Mouse (Mus musculus): Measurements from ENCODE around the gene Rab8b. TPM values are rescaled to one million over a fixed set of nuclear protein-coding genes. Genes with fewer than 3 reads are reported as not detected.
A peak's percentile ranks its signal among the peaks of the same experiment; 100 is the strongest.

Rab8b gene
- total RNA-seq (2014; rRNA removed), result 4.1 and 4.3 TPM in 2 replicates
- 0.85 and 1.4 TPM in 2 replicates for polyA plus RNA-seq (2012; rRNA removed)

DNA sequence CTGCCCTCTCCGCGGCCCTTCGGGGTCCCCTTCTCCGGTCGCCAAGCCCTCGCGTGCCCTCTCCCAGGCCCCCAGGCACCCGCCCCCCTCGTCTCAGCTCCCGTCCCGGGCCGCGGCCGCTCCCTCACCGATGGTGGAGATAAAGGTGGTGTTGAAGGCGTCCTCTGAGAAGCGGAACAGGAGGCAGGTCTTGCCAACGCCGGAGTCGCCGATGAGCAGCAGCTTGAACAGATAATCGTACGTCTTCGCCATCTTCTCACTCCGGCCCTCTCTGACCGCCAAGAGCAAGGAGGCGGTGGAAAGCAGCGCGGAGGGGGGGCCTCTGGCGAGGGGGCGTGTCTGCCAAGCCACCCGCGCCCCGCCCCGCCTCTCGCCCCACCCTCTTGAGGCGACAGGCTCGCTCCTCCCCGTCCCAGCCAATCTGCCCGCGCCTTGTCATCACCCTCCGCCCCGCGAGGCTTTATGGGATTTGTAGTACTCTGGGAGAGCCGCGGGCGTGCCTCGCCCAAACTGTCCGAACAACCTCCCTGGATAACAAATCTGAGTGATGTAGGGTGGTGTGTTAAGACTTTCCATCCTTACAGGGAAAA, at the start of gene Rab8b:
Gene Rab8b (minus strand): TSS at position 306 of the 590 bp plus-strand sequence.
- H3K4me3 ChIP-seq (ENCODE audit: insufficient read depth, low read depth, low read length), result peak within 1 kb of the TSS; percentile 65
- WGBS, result under 1% methylated on average over 49 of the region's 49 CpGs
- H3K4me1 ChIP-seq (ENCODE audit: control insufficient read depth, insufficient read depth, low read length), result no peaks in the 10 kb centered on the region
- H3K79me2 ChIP-seq (ENCODE audit: control insufficient read depth, insufficient read depth, low read length), result no peaks in the 10 kb centered on the region
- 0 out of 2 replicates have a peak, but pooled peaks cover 2% of the 10 kb centered on the region for H3K27me3 ChIP-seq (ENCODE audit: control insufficient read depth, insufficient read depth, low read length)
- peak within 1 kb of the TSS; percentile 7; the same call in 1 of the 2 replicates for H3K27ac ChIP-seq (replicated peaks; ENCODE audit: insufficient read depth, low read depth, low read length)
- DNase-seq (ENCODE audit: extremely low read depth, low read depth, low spot score), result peak; percentile 79
- peak within 1 kb of the TSS; percentile 81 for H3K9ac ChIP-seq (ENCODE audit: low read depth, low read length)
- peak; percentile 59; the same call in 1 of the 2 replicates for TF ChIP-seq POLR2A (IDR thresholded peaks at IDR 0.05; ENCODE audit: extremely low read depth, insufficient read depth, low read length)
- no peak for TF ChIP-seq CTCF (IDR thresholded peaks at IDR 0.05; ENCODE audit: low read depth, low read length)
- H3K36me3 ChIP-seq (ENCODE audit: control insufficient read depth, insufficient read depth, low read length), result no peaks in the 10 kb centered on the region

DNA sequence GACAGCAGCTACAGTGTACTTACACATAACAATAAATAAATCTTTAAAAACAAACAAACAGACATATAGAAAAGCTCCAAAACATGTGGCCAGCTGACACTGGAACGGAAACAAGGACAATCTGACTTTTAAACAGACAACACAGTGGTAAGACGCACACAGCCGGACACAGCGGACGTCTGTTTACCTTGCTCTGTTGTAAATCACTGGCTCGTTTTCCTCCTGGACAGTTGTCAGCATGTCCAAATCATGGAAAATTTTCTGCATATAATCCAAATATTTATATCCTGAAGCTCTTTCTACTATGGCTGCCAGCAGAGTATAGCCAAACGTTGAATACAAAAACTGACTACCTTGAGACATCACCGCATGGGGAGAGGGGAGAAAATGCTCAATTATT, 48.0 kb upstream of the Rab8b start:
- Histone ChIP-seq H3K36me3 (ENCODE audit: control insufficient read depth, insufficient read depth, low read length) (peaks cover 16% of the 10 kb centered on the region; the same call in 1 of the 2 replicates), H3K27me3 (ENCODE audit: control insufficient read depth, insufficient read depth, low read length) (no peaks in the 10 kb centered on the region), H3K4me1 (ENCODE audit: control insufficient read depth, insufficient read depth, low read length) (0 out of 2 replicates have a peak, but pooled peaks cover 3% of the 10 kb centered on the region), H3K79me2 (ENCODE audit: control insufficient read depth, insufficient read depth, low read length) (no peaks in the 10 kb centered on the region), H3K4me3 (ENCODE audit: insufficient read depth, low read depth, low read length) (no peak overlapping the region), H3K9ac (ENCODE audit: low read depth, low read length) (no peak overlapping the region), H3K27ac (replicated peaks; ENCODE audit: insufficient read depth, low read depth, low read length) (no peak overlapping the region)
- 87% methylated on average over 8 of the region's 8 CpGs for WGBS
- DNase-seq (ENCODE audit: extremely low read depth, low read depth, low spot score), result peak; percentile 17
- TF ChIP-seq POLR2A (IDR thresholded peaks at IDR 0.05; ENCODE audit: extremely low read depth, insufficient read depth, low read length) (no peak), CTCF (IDR thresholded peaks at IDR 0.05; ENCODE audit: low read depth, low read length) (no peak)

DNA sequence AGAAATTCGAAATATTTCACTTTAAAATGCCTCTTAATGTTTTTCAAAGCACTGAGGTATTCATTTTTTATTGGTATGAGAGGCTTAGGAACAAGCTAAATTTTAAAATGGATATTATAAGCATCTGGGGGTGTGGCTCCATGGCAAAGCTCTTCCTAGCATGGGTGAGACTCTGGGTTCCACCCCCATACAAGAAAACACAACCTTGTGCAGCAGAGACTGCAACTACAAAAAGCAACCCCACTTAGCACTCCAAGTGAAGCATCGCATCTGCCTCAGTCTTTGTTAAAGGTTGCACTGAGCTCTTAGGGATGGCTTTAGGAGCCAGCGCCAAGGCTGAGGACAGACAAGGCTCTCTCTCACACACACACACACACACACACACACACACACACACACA, 42.0 kb upstream of the Rab8b start:
- Histone ChIP-seq H3K9ac (ENCODE audit: low read depth, low read length) (no peak overlapping the region), H3K79me2 (ENCODE audit: control insufficient read depth, insufficient read depth, low read length) (no peaks in the 10 kb centered on the region), H3K4me1 (ENCODE audit: control insufficient read depth, insufficient read depth, low read length) (peaks cover 3% of the 10 kb centered on the region; the same call in 1 of the 2 replicates), H3K4me3 (ENCODE audit: insufficient read depth, low read depth, low read length) (no peak overlapping the region), H3K36me3 (ENCODE audit: control insufficient read depth, insufficient read depth, low read length) (peaks cover 5% of the 10 kb centered on the region; the same call in 1 of the 2 replicates), H3K27me3 (ENCODE audit: control insufficient read depth, insufficient read depth, low read length) (no peaks in the 10 kb centered on the region), H3K27ac (replicated peaks; ENCODE audit: insufficient read depth, low read depth, low read length) (no peak overlapping the region)
- TF ChIP-seq POLR2A (IDR thresholded peaks at IDR 0.05; ENCODE audit: extremely low read depth, insufficient read depth, low read length), result no peak
- no peak for TF ChIP-seq CTCF (IDR thresholded peaks at IDR 0.05; ENCODE audit: low read depth, low read length)
- DNase-seq (ENCODE audit: extremely low read depth, low read depth, low spot score), result no peak
- WGBS, result 88% methylated on average over 3 of the region's 3 CpGs

DNA sequence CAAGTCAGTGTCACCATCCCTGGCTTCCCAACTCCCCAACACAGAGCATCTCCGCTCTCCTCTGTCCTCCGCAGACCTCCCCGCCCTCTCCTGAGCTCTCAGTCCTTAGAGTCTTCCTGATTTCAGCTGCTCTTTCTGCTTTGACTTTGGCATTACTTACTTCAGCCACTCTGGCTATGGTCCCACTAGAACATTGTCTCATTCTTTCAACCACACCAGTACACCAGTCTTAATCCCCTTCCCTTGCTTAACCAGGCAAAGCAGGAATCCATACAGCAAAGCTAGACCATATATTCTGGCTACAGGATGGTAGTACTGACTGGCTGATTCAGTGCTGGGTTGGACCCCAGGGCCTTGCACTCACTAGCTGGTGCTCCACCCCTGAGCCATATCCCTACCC, 38.0 kb upstream of the Rab8b start:
- no peak for DNase-seq (ENCODE audit: extremely low read depth, low read depth, low spot score)
- WGBS, result 100% methylated on average over 3 of the region's 3 CpGs
- H3K9ac ChIP-seq (ENCODE audit: low read depth, low read length), result no peak overlapping the region
- no peak overlapping the region for H3K4me3 ChIP-seq (ENCODE audit: insufficient read depth, low read depth, low read length)
- H3K27ac ChIP-seq (replicated peaks; ENCODE audit: insufficient read depth, low read depth, low read length), result no peak overlapping the region
- H3K27me3 ChIP-seq (ENCODE audit: control insufficient read depth, insufficient read depth, low read length), result no peaks in the 10 kb centered on the region
- peaks cover 8% of the 10 kb centered on the region for H3K36me3 ChIP-seq (ENCODE audit: control insufficient read depth, insufficient read depth, low read length)
- peaks cover 5% of the 10 kb centered on the region for H3K4me1 ChIP-seq (ENCODE audit: control insufficient read depth, insufficient read depth, low read length)
- TF ChIP-seq CTCF (IDR thresholded peaks at IDR 0.05; ENCODE audit: low read depth, low read length), result no peak
- TF ChIP-seq POLR2A (IDR thresholded peaks at IDR 0.05; ENCODE audit: extremely low read depth, insufficient read depth, low read length), result no peak
- no peaks in the 10 kb centered on the region for H3K79me2 ChIP-seq (ENCODE audit: control insufficient read depth, insufficient read depth, low read length)

DNA sequence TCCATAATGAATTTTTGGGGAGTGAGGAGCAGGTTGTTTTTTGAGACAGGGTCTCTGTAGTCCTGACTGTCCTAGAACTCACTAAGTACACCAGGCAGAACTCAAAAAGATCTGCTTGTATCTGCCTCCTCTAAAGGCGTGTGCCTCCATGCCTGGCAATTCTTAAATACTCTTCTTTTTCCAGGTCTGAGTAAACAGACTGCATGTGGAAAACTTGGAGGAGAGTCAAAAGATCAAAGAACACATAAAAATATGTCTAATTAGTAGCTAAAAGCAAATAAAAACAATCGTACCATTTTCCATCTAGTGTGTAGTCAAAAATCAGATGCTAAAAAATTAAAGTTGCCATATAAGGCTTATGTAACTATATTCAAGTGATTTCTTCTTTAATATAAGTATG, 33.4 kb upstream of the Rab8b start:
- peak; percentile 95 for DNase-seq (ENCODE audit: extremely low read depth, low read depth, low spot score)
- Histone ChIP-seq H3K79me2 (ENCODE audit: control insufficient read depth, insufficient read depth, low read length) (no peaks in the 10 kb centered on the region), H3K27me3 (ENCODE audit: control insufficient read depth, insufficient read depth, low read length) (no peaks in the 10 kb centered on the region), H3K4me1 (ENCODE audit: control insufficient read depth, insufficient read depth, low read length) (peaks cover 12% of the 10 kb centered on the region), H3K27ac (replicated peaks; ENCODE audit: insufficient read depth, low read depth, low read length) (peak overlapping the region; percentile 98), H3K4me3 (ENCODE audit: insufficient read depth, low read depth, low read length) (no peak overlapping the region), H3K9ac (ENCODE audit: low read depth, low read length) (peak overlapping the region; percentile 63), H3K36me3 (ENCODE audit: control insufficient read depth, insufficient read depth, low read length) (peaks cover 16% of the 10 kb centered on the region)
- no peak for TF ChIP-seq POLR2A (IDR thresholded peaks at IDR 0.05; ENCODE audit: extremely low read depth, insufficient read depth, low read length)
- no peak for TF ChIP-seq CTCF (IDR thresholded peaks at IDR 0.05; ENCODE audit: low read depth, low read length)
- WGBS, result 25% methylated on average over 2 of the region's 2 CpGs

DNA sequence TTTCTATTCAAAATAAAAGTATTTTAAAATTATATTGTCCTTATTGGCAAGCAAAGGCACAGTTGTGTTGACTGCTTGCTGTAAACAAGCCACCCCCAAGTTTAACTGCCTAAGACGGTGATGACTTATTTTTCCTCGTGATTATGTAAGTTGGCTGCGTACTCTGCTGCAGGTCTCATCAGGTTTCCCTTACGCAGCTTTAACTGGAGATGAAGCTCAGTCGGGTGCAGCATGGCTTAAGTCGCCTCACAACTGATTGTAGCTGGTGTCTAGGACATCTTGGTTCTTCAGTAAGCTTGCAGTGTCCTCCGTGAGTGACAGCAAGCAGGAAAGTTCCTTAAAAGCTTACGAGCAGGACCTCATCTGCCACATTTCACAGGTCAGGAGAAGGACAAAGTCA, 32.8 kb upstream of the Rab8b start:
- DNase-seq (ENCODE audit: extremely low read depth, low read depth, low spot score), result no peak
- peaks cover 12% of the 10 kb centered on the region for H3K4me1 ChIP-seq (ENCODE audit: control insufficient read depth, insufficient read depth, low read length)
- no peak for TF ChIP-seq POLR2A (IDR thresholded peaks at IDR 0.05; ENCODE audit: extremely low read depth, insufficient read depth, low read length)
- no peak for TF ChIP-seq CTCF (IDR thresholded peaks at IDR 0.05; ENCODE audit: low read depth, low read length)
- H3K27ac ChIP-seq (replicated peaks; ENCODE audit: insufficient read depth, low read depth, low read length), result peak overlapping the region; percentile 98
- peaks cover 21% of the 10 kb centered on the region for H3K36me3 ChIP-seq (ENCODE audit: control insufficient read depth, insufficient read depth, low read length)
- peak overlapping the region; percentile 63 for H3K9ac ChIP-seq (ENCODE audit: low read depth, low read length)
- H3K79me2 ChIP-seq (ENCODE audit: control insufficient read depth, insufficient read depth, low read length), result no peaks in the 10 kb centered on the region
- H3K4me3 ChIP-seq (ENCODE audit: insufficient read depth, low read depth, low read length), result peak overlapping the region; percentile 5; the same call in 1 of the 2 replicates
- WGBS, result 25% methylated on average over 8 of the region's 8 CpGs
- H3K27me3 ChIP-seq (ENCODE audit: control insufficient read depth, insufficient read depth, low read length), result no peaks in the 10 kb centered on the region

Measured in liver, adult 2 months (tissue).